Mouse (Mus musculus): ENCODE measurements at regions not wholly inside any gene's neighbourhood (a gene's known extent, or its start where the extent isn't known, plus 50 kb on each side); places are given as distances from the start of the nearest gene placed in this dataset.

DNA sequence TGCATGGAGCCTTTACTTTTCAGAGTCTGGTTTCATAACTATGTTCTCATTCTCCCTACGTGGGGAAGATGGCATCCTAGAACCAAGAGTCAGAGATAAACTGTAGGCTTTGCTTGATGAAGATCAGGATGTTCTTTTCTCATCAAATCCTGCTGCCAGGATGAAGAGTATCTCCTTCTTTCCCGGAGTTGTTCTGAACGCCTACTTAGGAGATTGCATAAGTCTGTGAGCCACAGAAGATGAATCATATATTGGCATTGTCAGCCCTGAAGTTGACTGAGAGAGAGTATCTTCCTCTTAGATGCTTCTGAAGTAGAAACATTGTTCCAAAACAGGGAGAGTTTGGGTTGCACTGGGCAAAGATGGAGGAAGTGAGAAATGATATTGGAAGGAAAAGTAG, 286.7 kb downstream of the Zfp619 start:
- Histone ChIP-seq H3K4me3 (ENCODE audit: low read depth, low read length) (no peak overlapping the region), H3K27me3 (ENCODE audit: control insufficient read depth, insufficient read depth, low read length) (no peaks in the 10 kb centered on the region), H3K9me3 (replicated peaks; ENCODE audit: control insufficient read depth, low read length) (no peaks in the 10 kb centered on the region), H3K4me1 (ENCODE audit: control insufficient read depth, insufficient read depth, low read length) (no peaks in the 10 kb centered on the region), H3K36me3 (replicated peaks; ENCODE audit: control insufficient read depth, insufficient read depth, low read depth, low read length) (no peaks in the 10 kb centered on the region), H3K9ac (replicated peaks; ENCODE audit: low read length) (no peak overlapping the region), H3K4me2 (ENCODE audit: low read depth, low read length) (no peak overlapping the region), H3K27ac (replicated peaks; ENCODE audit: low read depth, low read length) (no peak overlapping the region)
- WGBS = 80% methylated on average over 3 of the region's 3 CpGs
- no peak for DNase-seq (ENCODE audit: low spot score)
- ATAC-seq (replicated peaks; ENCODE audit: insufficient number of reproducible peaks, low FRiP score, low TSS enrichment, low read depth) = no peak

DNA sequence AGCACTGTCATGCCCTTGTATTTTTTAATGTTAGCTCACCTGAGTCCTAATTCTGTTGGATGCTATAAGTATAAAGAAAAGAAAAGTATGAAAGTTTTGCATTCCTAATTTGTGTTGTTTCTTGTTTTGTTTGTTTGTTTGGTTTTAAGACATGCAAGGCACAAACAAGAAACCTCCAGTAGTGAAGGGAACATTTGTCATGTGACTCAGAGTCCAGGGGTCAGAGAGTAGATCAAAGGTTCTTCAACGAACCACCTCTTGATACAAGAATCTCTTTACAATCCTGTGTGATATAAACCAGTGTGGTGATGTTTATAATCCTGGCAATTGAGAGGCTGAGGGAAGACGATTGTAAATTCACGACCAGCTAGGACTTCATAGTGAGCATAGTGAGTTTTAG, 300.5 kb downstream of the Zfp619 start:
- 84% methylated on average over 3 of the region's 3 CpGs for WGBS
- no peak overlapping the region for H3K4me3 ChIP-seq (ENCODE audit: low read depth, low read length)
- H3K27ac ChIP-seq (replicated peaks; ENCODE audit: low read depth, low read length) = no peak overlapping the region
- no peaks in the 10 kb centered on the region for H3K9me3 ChIP-seq (replicated peaks; ENCODE audit: control insufficient read depth, low read length)
- H3K9ac ChIP-seq (replicated peaks; ENCODE audit: low read length) = no peak overlapping the region
- no peaks in the 10 kb centered on the region for H3K36me3 ChIP-seq (replicated peaks; ENCODE audit: control insufficient read depth, insufficient read depth, low read depth, low read length)
- H3K4me1 ChIP-seq (ENCODE audit: control insufficient read depth, insufficient read depth, low read length) = no peaks in the 10 kb centered on the region
- ATAC-seq (replicated peaks; ENCODE audit: insufficient number of reproducible peaks, low FRiP score, low TSS enrichment, low read depth) = no peak
- no peak overlapping the region for H3K4me2 ChIP-seq (ENCODE audit: low read depth, low read length)
- DNase-seq (ENCODE audit: low spot score) = no peak
- no peaks in the 10 kb centered on the region for H3K27me3 ChIP-seq (ENCODE audit: control insufficient read depth, insufficient read depth, low read length)

- H3K4me2 ChIP-seq (ENCODE audit: low read depth, low read length) = no peak overlapping the region
- no peak overlapping the region for H3K27ac ChIP-seq (replicated peaks; ENCODE audit: low read depth, low read length)
- no peak for ATAC-seq (replicated peaks; ENCODE audit: insufficient number of reproducible peaks, low FRiP score, low TSS enrichment, low read depth)
- no peak overlapping the region for H3K4me3 ChIP-seq (ENCODE audit: low read depth, low read length)
- H3K36me3 ChIP-seq (replicated peaks; ENCODE audit: control insufficient read depth, insufficient read depth, low read depth, low read length) = no peaks in the 10 kb centered on the region
- no peaks in the 10 kb centered on the region for H3K27me3 ChIP-seq (ENCODE audit: control insufficient read depth, insufficient read depth, low read length)
- H3K9ac ChIP-seq (replicated peaks; ENCODE audit: low read length) = no peak overlapping the region
- H3K9me3 ChIP-seq (replicated peaks; ENCODE audit: control insufficient read depth, low read length) = no peaks in the 10 kb centered on the region
- H3K4me1 ChIP-seq (ENCODE audit: control insufficient read depth, insufficient read depth, low read length) = no peaks in the 10 kb centered on the region
- DNase-seq (ENCODE audit: low spot score) = no peak
- WGBS = 90% methylated on average over 4 of the region's 4 CpGs
Observed at GRCm38 (mm10) chr7:39822550-39823178, 305.1 kb downstream of the Zfp619 start.

DNA sequence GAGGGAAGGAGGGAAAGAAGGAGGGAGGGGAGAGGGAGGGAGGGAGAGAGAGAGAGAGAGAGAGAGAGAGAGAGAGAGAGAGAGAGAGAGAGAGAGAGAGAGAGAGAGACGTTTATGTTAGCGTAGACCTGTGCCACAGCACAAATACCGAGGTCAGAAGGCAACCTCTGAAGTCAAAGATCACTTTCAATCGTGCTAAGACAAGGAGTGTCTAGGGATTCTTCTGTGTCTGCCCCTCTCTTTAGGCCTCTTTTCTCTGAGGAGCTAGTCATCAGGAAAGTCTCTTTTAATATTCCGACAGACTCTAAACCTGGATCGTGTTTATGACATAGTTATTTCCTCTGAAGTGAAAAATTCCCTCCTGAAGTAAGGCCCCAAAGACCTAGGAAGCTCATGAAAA, 310.8 kb downstream of the Zfp619 start:
- Histone ChIP-seq H3K27ac (replicated peaks; ENCODE audit: low read depth, low read length) (no peak overlapping the region), H3K9me3 (replicated peaks; ENCODE audit: control insufficient read depth, low read length) (no peaks in the 10 kb centered on the region), H3K4me3 (ENCODE audit: low read depth, low read length) (no peak overlapping the region), H3K4me2 (ENCODE audit: low read depth, low read length) (no peak overlapping the region), H3K4me1 (ENCODE audit: control insufficient read depth, insufficient read depth, low read length) (no peaks in the 10 kb centered on the region), H3K9ac (replicated peaks; ENCODE audit: low read length) (no peak overlapping the region), H3K27me3 (ENCODE audit: control insufficient read depth, insufficient read depth, low read length) (no peaks in the 10 kb centered on the region), H3K36me3 (replicated peaks; ENCODE audit: control insufficient read depth, insufficient read depth, low read depth, low read length) (no peaks in the 10 kb centered on the region)
- DNase-seq (ENCODE audit: low spot score) (no peak), ATAC-seq (replicated peaks; ENCODE audit: insufficient number of reproducible peaks, low FRiP score, low TSS enrichment, low read depth) (no peak)
- 40% methylated on average over 6 of the region's 6 CpGs for WGBS

DNA sequence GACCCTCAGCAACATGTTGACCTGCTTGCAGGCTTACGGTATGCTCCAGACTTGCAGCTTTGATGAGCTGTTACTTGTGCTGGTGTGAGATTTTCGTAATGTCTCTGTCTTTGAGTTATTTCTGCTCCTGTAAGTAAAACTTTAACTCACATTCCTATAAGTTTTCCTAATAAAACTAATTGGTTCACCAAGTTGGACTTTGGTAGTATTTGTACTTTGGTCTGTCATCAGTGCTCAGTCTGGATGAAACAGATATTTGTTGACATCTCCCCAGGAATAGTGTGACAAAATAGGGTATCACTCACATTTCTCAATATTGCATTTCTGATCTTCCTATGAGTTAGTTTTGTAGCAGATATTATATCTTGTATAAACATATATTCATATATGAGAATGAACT, 313.3 kb downstream of the Zfp619 start:
- Histone ChIP-seq H3K4me1 (ENCODE audit: control insufficient read depth, insufficient read depth, low read length) (no peaks in the 10 kb centered on the region), H3K4me3 (ENCODE audit: low read depth, low read length) (no peak overlapping the region), H3K27me3 (ENCODE audit: control insufficient read depth, insufficient read depth, low read length) (no peaks in the 10 kb centered on the region), H3K27ac (replicated peaks; ENCODE audit: low read depth, low read length) (no peak overlapping the region), H3K9me3 (replicated peaks; ENCODE audit: control insufficient read depth, low read length) (no peaks in the 10 kb centered on the region), H3K4me2 (ENCODE audit: low read depth, low read length) (no peak overlapping the region), H3K9ac (replicated peaks; ENCODE audit: low read length) (no peak overlapping the region), H3K36me3 (replicated peaks; ENCODE audit: control insufficient read depth, insufficient read depth, low read depth, low read length) (no peaks in the 10 kb centered on the region)
- DNase-seq (ENCODE audit: low spot score) (no peak), ATAC-seq (replicated peaks; ENCODE audit: insufficient number of reproducible peaks, low FRiP score, low TSS enrichment, low read depth) (no peak)
- WGBS = 89% methylated on average over 2 of the region's 2 CpGs

DNA sequence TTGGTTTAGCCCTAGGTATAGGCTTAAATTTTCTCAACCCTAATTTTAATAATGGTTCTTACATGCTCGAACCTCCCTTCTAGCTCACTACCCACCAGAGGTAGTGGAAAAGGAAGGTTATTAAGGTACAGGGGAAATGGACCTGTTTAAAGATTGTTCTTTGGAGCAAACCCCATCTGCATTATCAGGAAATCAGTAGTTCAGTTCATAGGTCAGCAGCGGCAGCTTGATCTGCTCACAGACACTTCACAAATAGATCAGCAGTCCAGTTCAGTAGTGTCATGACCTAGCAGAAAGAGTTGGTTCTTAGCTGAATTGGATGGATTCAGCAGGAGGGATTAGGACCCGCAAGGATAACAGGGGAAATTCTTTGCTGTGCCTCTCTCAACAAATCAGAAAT, 324.4 kb downstream of the Zfp619 start:
- no peak overlapping the region for H3K27ac ChIP-seq (replicated peaks; ENCODE audit: low read depth, low read length)
- H3K36me3 ChIP-seq (replicated peaks; ENCODE audit: control insufficient read depth, insufficient read depth, low read depth, low read length) = no peaks in the 10 kb centered on the region
- H3K4me1 ChIP-seq (ENCODE audit: control insufficient read depth, insufficient read depth, low read length) = no peaks in the 10 kb centered on the region
- no peaks in the 10 kb centered on the region for H3K9me3 ChIP-seq (replicated peaks; ENCODE audit: control insufficient read depth, low read length)
- DNase-seq (ENCODE audit: low spot score) (no peak), ATAC-seq (replicated peaks; ENCODE audit: insufficient number of reproducible peaks, low FRiP score, low TSS enrichment, low read depth) (no peak)
- no peak overlapping the region for H3K9ac ChIP-seq (replicated peaks; ENCODE audit: low read length)
- no peak overlapping the region for H3K4me2 ChIP-seq (ENCODE audit: low read depth, low read length)
- no peak overlapping the region for H3K4me3 ChIP-seq (ENCODE audit: low read depth, low read length)
- WGBS = 81% methylated on average over 3 of the region's 3 CpGs
- H3K27me3 ChIP-seq (ENCODE audit: control insufficient read depth, insufficient read depth, low read length) = no peaks in the 10 kb centered on the region

DNA sequence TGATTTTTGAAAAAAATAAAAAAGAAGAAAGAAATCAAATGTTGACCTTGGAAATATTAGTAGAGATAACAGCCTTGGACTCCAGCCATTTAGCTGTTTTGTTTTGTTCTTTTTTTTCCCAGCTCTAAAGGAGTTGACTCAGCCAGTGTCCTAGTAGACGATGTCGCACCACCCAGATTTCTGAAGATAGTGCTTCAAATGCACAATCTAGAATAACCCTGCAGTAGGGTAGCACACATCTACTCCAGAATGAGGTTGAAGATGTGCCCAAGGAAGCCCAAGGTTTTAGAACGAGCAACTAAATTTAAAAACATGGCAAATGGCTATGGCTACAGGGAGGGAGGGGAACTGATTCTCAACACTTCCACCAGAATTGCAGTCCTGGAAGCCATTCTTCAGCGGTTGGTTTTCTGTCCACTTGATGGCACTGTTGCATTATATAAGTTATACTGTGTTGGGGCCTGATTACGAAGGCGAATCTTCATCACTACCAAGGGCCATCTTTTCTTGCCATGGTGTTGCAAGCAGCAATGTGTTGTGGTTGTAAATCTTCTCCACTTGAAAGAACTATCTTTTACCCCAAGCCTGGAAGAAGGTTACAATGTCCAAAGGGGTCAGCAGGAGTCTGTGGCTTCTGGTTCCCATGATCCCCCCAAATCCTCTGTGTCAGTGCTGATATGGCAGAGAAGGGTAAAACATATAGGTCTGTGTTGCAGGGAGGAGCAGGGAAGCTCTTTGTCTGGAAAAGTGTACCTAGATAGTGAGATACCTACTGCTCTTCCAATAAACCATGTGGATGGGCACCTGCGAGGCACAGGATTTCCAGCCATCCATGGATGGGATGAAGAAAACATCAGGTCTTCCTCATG, 330.6 kb downstream of the Zfp619 start:
- no peak for ATAC-seq (replicated peaks; ENCODE audit: insufficient number of reproducible peaks, low FRiP score, low TSS enrichment, low read depth)
- no peak overlapping the region for H3K4me3 ChIP-seq (ENCODE audit: low read depth, low read length)
- H3K36me3 ChIP-seq (replicated peaks; ENCODE audit: control insufficient read depth, insufficient read depth, low read depth, low read length) = no peaks in the 10 kb centered on the region
- no peaks in the 10 kb centered on the region for H3K27me3 ChIP-seq (ENCODE audit: control insufficient read depth, insufficient read depth, low read length)
- H3K4me2 ChIP-seq (ENCODE audit: low read depth, low read length) = no peak overlapping the region
- no peak overlapping the region for H3K27ac ChIP-seq (replicated peaks; ENCODE audit: low read depth, low read length)
- no peaks in the 10 kb centered on the region for H3K9me3 ChIP-seq (replicated peaks; ENCODE audit: control insufficient read depth, low read length)
- H3K4me1 ChIP-seq (ENCODE audit: control insufficient read depth, insufficient read depth, low read length) = no peaks in the 10 kb centered on the region
- H3K9ac ChIP-seq (replicated peaks; ENCODE audit: low read length) = no peak overlapping the region
- DNase-seq (ENCODE audit: low spot score) = peak; percentile 81
- 54% methylated on average over 7 of the region's 7 CpGs for WGBS

DNA sequence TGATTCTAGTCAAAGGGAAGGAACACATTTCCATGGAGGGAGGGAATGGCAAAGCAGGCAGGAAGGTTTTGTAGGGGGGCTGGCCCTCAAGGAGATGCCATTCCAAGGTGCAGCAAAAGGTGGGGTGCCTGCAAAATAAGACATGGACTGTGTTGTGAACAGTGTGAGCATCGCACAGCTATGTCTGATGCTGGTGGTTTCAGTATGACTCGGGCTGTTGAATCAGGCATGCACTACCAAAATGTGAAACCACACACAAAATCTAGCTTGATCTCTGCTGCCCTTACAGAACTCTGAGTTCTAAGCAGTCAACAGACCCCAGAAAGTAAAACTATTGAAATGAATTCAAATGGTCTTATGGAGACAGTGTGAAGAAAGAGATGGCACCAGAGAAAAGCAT, 339.7 kb downstream of the Zfp619 start:
- Histone ChIP-seq H3K9ac (replicated peaks; ENCODE audit: low read length) (no peak overlapping the region), H3K27ac (replicated peaks; ENCODE audit: low read depth, low read length) (no peak overlapping the region), H3K4me2 (ENCODE audit: low read depth, low read length) (no peak overlapping the region), H3K36me3 (replicated peaks; ENCODE audit: control insufficient read depth, insufficient read depth, low read depth, low read length) (no peaks in the 10 kb centered on the region), H3K4me3 (ENCODE audit: low read depth, low read length) (no peak overlapping the region), H3K27me3 (ENCODE audit: control insufficient read depth, insufficient read depth, low read length) (no peaks in the 10 kb centered on the region), H3K9me3 (replicated peaks; ENCODE audit: control insufficient read depth, low read length) (no peaks in the 10 kb centered on the region), H3K4me1 (ENCODE audit: control insufficient read depth, insufficient read depth, low read length) (no peaks in the 10 kb centered on the region)
- ATAC-seq (replicated peaks; ENCODE audit: insufficient number of reproducible peaks, low FRiP score, low TSS enrichment, low read depth) (no peak), DNase-seq (ENCODE audit: low spot score) (no peak)
- WGBS = 91% methylated on average over 2 of the region's 2 CpGs
